Mouse (Mus musculus) ES-Bruce4 (cell line): ENCODE results near the gene Psen2.

Experiments used
- EP300 ChIP-seq: IDR thresholded peaks from 2 replicates; pipeline ENCODE4 v1.6.1; 2011; ENCODE audit warnings: low read depth, low read length; ENCODE audit not compliant: insufficient read depth
- POLR2A ChIP-seq: IDR thresholded peaks from one replicate; pipeline ENCODE4 v1.8.1; 2011; ENCODE audit warnings: low read length; ENCODE audit not compliant: insufficient read depth

DNA sequence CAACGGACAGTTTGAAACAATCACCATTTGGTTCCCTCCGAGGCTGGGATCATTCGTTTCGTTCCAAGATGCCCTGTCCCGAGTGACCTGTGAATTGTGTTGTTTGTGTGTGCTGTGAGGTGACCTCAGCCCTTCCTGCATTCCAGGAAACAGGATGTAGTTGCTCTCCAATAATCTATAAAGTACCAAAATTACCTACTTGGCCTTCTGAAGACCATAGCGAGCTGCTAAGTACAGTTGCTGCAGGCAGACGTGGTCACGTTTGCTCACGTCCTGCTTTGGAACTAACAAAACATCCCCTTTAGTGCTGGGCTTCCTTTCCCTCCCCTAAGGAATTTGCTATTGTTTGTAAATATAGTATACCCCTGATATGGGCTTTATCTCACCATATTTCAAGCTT, 14.3 kb upstream of the Psen2 start:
- TF ChIP-seq POLR2A (no peak), EP300 (no peak)
